In the genomic region with DNA sequence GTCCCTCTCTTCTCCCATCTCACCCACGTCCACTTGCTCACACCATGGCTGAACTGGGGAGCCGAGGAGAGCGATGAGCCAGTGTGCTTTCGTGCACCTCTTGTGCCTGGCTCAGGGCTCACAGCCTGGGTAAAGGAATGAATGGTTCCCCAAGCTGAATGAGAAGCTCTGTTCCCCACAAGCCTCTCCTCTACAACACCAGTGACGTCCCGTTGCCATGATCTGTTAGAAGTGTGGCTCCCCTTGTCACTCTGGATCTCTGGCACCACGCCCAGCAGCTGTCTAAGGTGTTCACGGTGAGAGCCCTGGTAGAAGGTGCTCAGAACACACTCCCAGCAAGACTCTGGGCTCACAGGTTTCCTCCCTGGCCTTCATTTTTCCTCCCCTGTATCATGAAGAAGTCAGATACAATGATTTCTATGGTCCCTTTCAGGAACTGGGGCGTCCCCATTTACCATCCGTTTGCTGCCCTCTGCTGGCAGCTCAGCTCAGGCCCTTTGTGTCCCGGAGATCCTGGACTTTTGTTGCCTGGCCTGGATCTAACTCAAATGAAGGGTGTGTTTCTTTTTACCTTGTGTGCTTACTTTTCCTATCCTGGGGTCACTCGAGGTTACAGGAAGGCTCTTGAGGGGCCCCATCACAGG, we compare ENCODE assay signal across 8 mouse cellular contexts. TPM values are rescaled to one million over a fixed set of nuclear protein-coding genes. Genes with fewer than 3 reads are reported as not detected.
A peak's percentile ranks its signal among the peaks of the same experiment; 100 is the strongest.
DNase-seq lines count a peak whose midpoint lies in the region; ATAC-seq and TF ChIP-seq lines count a peak whose summit lies in the region.

No protein-coding gene starts in this region.

- peak overlapping the region; percentile 44 for H3K27ac ChIP-seq in forebrain, embryonic 10.5 days
- H3K27ac ChIP-seq in layer of hippocampus, adult 2 months, result 0 out of 2 replicates have a peak overlapping the region, but pooled peaks have one; percentile 18
- no peak overlapping the region for H3K27ac ChIP-seq in thymus, adult 2 months (ENCODE audit: control insufficient read depth, insufficient read depth, low read length)

- no peaks in the 10 kb centered on the region for H3K4me1 ChIP-seq in forebrain, embryonic 10.5 days
- peaks cover 4% of the 10 kb centered on the region; the same call in 1 of the 2 replicates for H3K4me1 ChIP-seq in lung, adult 2 months (ENCODE audit: control insufficient read depth, insufficient read depth, low read length)
- no peaks in the 10 kb centered on the region for H3K4me1 ChIP-seq in thymus, adult 2 months (replicated peaks; ENCODE audit: control insufficient read depth, insufficient read depth, low read length)

- TF ChIP-seq CTCF in layer of hippocampus, adult 2 months (conservative IDR thresholded peaks at IDR 0.05), result peak; percentile 92
- TF ChIP-seq CTCF in lung, adult 2 months (IDR thresholded peaks at IDR 0.05; ENCODE audit: insufficient read depth, low read length), result peak; percentile 91
- peak; percentile 69; the same call in 1 of the 2 replicates for TF ChIP-seq CTCF in thymus, adult 2 months (IDR thresholded peaks at IDR 0.05; ENCODE audit: borderline replicate concordance, control insufficient read depth, extremely low read depth, insufficient read depth, low read length, poor library complexity)

- no peaks in the 10 kb centered on the region for H3K9me3 ChIP-seq in forebrain, embryonic 10.5 days

- no peak overlapping the region for H3K4me3 ChIP-seq in forebrain, embryonic 10.5 days
- no peak overlapping the region for H3K4me3 ChIP-seq in layer of hippocampus, adult 2 months
- no peak overlapping the region for H3K4me3 ChIP-seq in lung, adult 2 months (replicated peaks; ENCODE audit: extremely low read depth, low read depth, low read length)
- H3K4me3 ChIP-seq in thymus, adult 2 months (ENCODE audit: control insufficient read depth, insufficient read depth, low read length), result no peak overlapping the region

- no peaks in the 10 kb centered on the region for H3K27me3 ChIP-seq in forebrain, embryonic 10.5 days (ENCODE audit: poor library complexity, severe bottlenecking)
- H3K27me3 ChIP-seq in thymus, adult 2 months (ENCODE audit: control insufficient read depth, insufficient read depth, low read length), result no peaks in the 10 kb centered on the region

- H3K36me3 ChIP-seq in forebrain, embryonic 10.5 days (replicated peaks), result no peaks in the 10 kb centered on the region
- no peaks in the 10 kb centered on the region for H3K36me3 ChIP-seq in thymus, adult 2 months (ENCODE audit: control insufficient read depth, insufficient read depth, low read length)

- peak; percentile 68 for DNase-seq in ES-CJ7 (ENCODE audit: low read depth, low spot score)
- peak; percentile 65 for DNase-seq in c-Kit-negative CD71-positive TER-119-positive erythroid progenitor cells, embryonic 14.5 days (ENCODE audit: low read depth, low spot score)
- DNase-seq in forebrain, embryonic 10.5 days (ENCODE audit: extremely low spot score, low spot score), result peak; percentile 72
- DNase-seq in layer of hippocampus, adult 2 months (ENCODE audit: low spot score in 2 of 2), result peak; percentile 72 to 84
- DNase-seq in lung, adult 2 months, result peak; percentile 78
- DNase-seq in ovary, adult 18-20 months (ENCODE audit: low spot score), result peak; percentile 43
- DNase-seq in thymus, adult 2 months, result peak; percentile 50

- WGBS in forebrain, embryonic 10.5 days, result 49% methylated on average over 12 of the region's 12 CpGs
- WGBS in lung, adult 2 months, result 40% methylated on average over 12 of the region's 12 CpGs
- WGBS in thymus, adult 2 months, result 52% methylated on average over 12 of the region's 12 CpGs

- TF ChIP-seq POLR2A in lung, adult 2 months (IDR thresholded peaks at IDR 0.05; ENCODE audit: borderline replicate concordance, extremely low read depth, low read depth, low read length), result no peak
- no peak for TF ChIP-seq POLR2A in thymus, adult 2 months (IDR thresholded peaks at IDR 0.05; ENCODE audit: control insufficient read depth, extremely low read depth, insufficient read depth, low read length, poor library complexity)

- peak; percentile 50 to 67 for ATAC-seq in hematopoietic stem cell, adult 5-6 weeks (replicated peaks in 1 of 2; ENCODE audit: insufficient read depth in 1 of 2, low FRiP score in 2 of 2, low TSS enrichment in 1 of 2, low read depth in 1 of 2, poor library complexity in 2 of 2, severe bottlenecking in 2 of 2)

RNA-seq across cellular contexts. Expression of gene Parp12, which starts 51.1 kb away (rescaled TPM):
- polyA plus RNA-seq in forebrain, embryonic 10.5 days (2016; fragmentation: Nextera tagmentation; extraction: Ambion mirVana), result 0.50 and 0.62 TPM in 2 replicates
- 30.5 and 31.1 TPM in 2 replicates for total RNA-seq in hematopoietic stem cell, adult 5-6 weeks (2017)
- 1 to 10 TPM; 4.8 to 7.7 TPM for total RNA-seq in layer of hippocampus, adult 2 months (2021)
- 46.7 and 51.8 TPM in 2 replicates for polyA plus RNA-seq in lung, adult 2 months (2012; rRNA removed)
- polyA plus RNA-seq in thymus, adult 2 months (2012; rRNA removed), result 23.0 and 24.3 TPM in 2 replicates

Comparison
In these comparisons a context has a peak if more than half of its experiments do, and no peak if none do; other contexts are left out.
1. RNA of gene Parp12, which starts 51.1 kb away (polyA plus RNA-seq): 46.7 to 51.8 TPM in lung, adult 2 months and 23.0 to 24.3 TPM in thymus, adult 2 months; 0.50 to 0.62 TPM in forebrain, embryonic 10.5 days; every median in the first group is over 10 times any median in the second.
2. Peak in every context shown above with its lines, with median percentiles within 50 percentile points of each other: DNase-seq and CTCF ChIP-seq.